Mouse (Mus musculus): ENCODE measurements around the gene Spag17. TPM values are rescaled to one million over a fixed set of nuclear protein-coding genes. Genes with fewer than 3 reads are reported as not detected.

Spag17 gene
- not detected in 4 replicates for total RNA-seq (2023)

GRCm38 (mm10) chr3:99885187-99885811 lies at the start of gene Spag17:
TSS of gene Spag17 (plus strand) at chr3:99885406.

DNA sequence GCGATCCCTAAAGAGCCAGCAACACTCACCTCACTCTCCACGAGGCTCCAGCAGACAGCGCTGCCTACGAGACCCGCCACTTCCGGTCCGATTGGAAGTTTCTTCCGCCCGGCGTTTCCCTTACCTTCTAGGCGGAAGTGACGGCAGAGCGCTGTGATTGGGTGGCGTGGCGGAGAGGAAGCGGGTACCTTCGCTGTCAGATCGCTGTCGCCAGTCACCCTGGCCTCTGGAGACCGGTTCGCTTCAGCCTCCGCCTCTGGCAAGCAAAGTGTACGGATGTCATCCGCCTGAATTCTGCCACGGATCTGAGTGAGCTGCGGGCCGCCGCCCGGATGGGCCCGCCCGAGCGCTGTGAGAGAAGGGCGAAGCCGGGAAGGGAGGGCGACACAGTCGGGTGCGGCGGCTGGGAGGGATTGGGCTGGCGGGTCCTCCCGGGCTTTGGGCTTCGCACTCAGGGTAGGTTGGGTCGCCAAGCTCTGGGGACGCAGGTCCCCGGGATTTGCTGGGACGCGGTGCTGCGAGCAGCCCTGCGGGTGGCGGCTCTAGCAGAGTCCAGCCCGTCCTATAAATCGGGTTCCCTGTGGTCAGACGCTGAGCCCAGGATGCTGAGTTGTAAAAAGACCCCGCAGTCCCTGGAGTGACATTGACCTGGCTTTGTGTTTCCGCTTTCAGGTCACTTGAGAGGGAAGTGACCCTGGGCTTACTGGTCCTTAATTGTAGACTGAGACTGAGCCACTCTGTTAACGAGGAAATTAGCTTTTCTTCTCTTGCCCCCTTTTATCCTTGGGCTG lies 277.3 kb downstream of the Spag17 start, which contains the start of the genes Gdap2 and Wdr3:
Gdap2 (plus strand) TSS at position 67 of the 791 bp plus-strand sequence.
Wdr3 (minus strand) TSS at position 93 of the 791 bp plus-strand sequence.

